Mouse (Mus musculus): ENCODE measurements around the gene Sorbs1.

The Sorbs1 gene

DNA sequence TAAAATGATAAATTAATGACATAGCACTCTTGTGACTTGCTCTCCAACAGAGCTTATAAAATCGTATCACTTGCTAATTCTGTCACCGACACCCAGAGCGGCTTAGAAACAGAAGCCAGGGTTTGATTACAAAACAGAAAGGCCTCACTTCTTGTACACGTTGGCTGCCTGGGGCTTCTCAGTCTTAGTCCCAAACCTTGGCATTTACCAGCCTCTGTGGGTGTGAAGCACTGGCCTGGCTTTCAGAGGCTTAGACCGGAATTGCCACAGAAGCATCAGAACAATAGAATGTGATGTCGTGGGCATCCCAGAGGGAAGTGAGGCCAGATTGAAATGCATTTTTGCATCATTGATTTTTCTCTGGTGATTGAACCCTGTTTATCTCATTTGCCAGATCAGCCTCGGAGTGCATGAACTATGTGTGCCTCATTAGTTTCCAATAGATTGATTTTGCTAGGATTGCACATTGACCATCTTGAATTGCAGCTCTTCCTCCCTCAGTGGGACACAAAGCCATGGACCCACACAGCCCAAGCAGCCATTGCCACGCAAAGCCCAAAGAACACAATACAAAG is 9.9 kb upstream of the Sorbs1 start:
- in situ Hi-C loops (cut with MboI; ENCODE audit: low pct_unique_long_range_greater_than_20kb in 1 of 2, low sequenced_read_pairs in 2 of 2, unreplicated experiment in 1 of 2): no loop called here

DNA sequence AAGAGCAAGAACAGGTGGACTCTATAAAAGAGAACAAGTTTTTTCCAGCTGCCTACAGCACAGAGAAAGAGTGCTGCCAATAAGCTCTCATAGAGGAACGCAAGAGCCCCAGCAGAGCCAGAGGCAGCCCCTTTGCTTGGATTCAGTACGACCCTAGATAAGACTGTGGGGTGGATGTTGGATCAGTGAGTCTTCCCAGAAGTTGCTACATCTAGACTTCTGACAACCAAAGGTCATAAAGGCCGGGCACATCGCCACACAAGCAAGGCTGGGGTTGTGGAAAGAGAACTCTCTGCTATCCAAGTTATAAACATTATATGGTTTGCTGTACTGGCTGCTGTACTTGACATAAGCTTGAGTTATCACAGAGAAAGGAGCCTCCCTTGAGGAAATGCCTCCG is 6.8 kb upstream of the Sorbs1 start:
- in situ Hi-C loops (cut with MboI; ENCODE audit: low pct_unique_long_range_greater_than_20kb in 1 of 2, low sequenced_read_pairs in 2 of 2, unreplicated experiment in 1 of 2): no loop called here

DNA sequence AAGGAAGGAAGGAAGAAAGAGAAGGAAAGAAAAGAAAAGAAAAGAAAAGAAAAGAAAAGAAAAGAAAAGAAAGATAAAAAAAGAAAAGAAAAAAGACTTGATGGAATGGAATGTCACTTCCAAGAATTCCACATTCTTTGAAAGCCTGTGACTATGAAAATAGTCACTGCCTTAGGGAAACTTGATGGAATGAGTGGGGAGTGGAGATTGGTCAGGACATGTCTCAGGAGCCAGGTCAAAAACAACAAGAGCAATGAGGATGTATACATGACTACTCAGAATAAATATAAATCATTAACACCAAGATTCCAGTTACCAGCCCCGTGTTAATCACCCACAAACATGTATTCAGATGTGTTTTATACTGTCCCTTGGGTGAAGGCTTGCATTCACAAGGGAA is 5.1 kb upstream of the Sorbs1 start:
- in situ Hi-C loops (cut with MboI; ENCODE audit: low pct_unique_long_range_greater_than_20kb in 1 of 2, low sequenced_read_pairs in 2 of 2, unreplicated experiment in 1 of 2): no loop called here

DNA sequence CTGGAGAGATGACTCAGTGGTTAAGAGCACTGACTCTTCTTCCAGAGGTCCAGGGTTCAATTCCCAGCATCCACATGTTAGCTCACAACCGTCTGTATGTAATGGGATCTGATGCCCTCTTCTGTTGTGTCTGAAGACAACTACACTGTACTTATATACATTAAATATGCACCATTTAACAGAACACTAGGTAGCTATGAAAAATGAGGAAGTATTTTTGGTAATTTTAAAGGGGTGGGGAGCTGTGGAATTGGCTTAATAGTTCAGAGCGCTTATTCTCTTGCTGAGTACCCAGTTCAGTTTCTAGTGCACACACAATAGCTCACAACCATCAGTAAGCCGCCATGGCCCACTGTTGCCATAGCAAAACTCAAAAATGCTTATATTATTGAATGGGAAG is 2.0 kb upstream of the Sorbs1 start:
- in situ Hi-C loops (cut with MboI; ENCODE audit: low pct_unique_long_range_greater_than_20kb in 1 of 2, low sequenced_read_pairs in 2 of 2, unreplicated experiment in 1 of 2): no loop called here

DNA sequence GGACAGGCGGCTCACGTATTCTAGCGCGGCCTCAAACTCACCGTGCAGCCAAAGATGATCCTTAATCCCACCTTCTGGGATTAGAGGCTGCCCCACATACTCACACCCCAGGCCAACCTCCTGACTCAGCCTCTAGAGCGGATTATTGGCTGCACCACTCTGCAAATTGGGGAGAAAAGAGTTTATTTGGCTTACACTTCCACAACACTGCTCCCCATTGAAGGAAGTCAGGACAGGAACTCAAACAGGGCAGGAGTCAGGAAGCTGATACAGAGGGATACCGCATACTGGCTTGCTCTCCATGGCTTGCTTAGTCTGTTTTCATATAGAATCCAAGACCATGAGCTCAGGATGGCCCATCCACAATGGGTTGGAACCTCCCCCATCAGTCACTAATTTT is 797 bp upstream of the Sorbs1 start:
- in situ Hi-C loops (cut with MboI; ENCODE audit: low pct_unique_long_range_greater_than_20kb in 1 of 2, low sequenced_read_pairs in 2 of 2, unreplicated experiment in 1 of 2): no loop called here

DNA sequence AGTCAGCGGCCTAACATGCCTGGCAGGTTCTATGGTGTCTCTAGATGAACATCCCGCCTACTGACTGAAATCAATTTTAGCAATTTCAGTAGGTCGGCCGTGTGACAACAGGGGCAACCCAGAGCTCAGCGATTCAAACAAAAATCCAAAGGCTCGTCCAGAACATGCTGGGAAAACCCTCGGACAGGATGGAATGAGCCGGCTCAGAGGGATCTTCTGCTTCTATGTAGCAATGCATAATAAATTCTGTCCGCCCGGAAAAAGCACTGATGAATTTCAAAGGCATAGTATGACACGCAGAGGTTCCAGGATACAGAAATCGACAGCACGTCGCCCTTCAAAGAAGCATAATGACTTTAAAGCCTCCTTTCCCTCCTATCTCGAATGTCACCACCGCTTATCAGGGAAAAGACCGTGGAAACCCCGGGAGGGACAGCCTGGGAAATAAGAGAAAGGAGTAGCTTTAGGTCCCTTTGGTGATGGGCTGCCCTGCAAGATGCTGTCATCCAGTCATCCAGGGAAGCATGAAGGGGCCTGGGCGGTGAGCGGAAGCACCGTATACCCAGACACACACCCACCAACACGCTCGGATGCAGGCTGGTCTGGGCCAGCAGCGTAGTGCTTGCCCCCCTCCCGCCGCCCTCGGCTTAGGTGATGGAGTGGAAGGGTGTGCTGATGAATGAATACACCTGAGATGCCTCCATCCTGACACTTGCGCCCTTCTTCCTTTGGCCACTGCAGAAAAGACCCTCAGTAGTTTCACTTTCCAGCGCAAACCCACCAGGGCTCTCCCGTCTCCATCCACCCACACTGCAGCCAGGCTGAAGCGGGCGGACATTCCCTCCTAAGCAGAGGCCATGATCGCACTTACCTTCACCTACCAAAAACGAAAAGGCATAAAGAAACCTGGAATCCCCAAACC is 818 bp downstream of the Sorbs1 start:
- in situ Hi-C loops (cut with MboI; ENCODE audit: low pct_unique_long_range_greater_than_20kb in 1 of 2, low sequenced_read_pairs in 2 of 2, unreplicated experiment in 1 of 2): no loop called here

DNA sequence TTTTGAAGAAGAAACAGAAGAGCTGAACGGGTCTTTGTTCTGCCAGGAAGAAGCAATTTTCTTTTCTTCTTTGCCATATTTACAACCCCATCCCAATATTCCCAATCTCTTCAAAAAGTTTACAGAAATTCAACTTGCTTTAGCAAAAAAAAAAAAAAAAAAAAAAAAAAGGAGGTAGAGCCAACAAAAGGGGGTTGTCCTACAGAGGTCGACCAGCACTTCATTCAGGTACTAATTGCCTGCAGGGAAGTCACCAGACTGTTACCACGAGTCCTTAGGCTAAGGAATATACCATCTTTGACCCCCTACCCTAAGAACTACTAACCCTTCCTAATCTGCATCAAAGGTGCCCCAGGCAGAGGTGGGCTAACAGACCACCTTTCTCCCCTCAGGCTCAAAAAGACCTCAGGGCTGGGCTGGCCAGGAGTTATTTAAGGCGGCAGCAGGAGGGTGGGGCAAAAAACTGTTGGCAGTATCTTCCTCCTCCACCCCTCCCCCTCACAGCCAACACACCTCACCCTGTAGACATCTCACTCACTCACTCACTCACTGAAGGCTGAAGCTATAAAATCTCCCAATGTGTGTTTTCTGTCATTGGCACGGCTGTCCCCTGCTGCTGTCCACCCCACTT is 1.8 kb downstream of the Sorbs1 start:
- in situ Hi-C loops (cut with MboI; ENCODE audit: low pct_unique_long_range_greater_than_20kb in 1 of 2, low sequenced_read_pairs in 2 of 2, unreplicated experiment in 1 of 2): no loop called here

DNA sequence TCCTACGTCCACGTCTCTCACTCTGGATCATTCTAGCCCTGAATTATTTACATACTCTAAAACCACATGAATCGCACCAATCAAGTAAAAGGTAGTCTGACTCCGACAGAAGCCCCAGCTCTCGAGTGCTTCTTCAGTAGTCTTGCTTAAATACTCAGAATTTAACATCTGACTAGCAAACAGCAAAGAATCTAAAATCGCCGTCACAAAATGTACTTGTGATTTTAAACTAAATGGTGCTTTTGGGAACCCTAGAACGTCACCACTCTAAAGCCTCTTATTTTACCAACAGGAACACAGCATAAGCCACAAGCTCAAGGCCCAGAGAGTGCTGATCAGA is 2.5 kb downstream of the Sorbs1 start:
- in situ Hi-C loops (cut with MboI; ENCODE audit: low pct_unique_long_range_greater_than_20kb in 1 of 2, low sequenced_read_pairs in 2 of 2, unreplicated experiment in 1 of 2): no loop called here

DNA sequence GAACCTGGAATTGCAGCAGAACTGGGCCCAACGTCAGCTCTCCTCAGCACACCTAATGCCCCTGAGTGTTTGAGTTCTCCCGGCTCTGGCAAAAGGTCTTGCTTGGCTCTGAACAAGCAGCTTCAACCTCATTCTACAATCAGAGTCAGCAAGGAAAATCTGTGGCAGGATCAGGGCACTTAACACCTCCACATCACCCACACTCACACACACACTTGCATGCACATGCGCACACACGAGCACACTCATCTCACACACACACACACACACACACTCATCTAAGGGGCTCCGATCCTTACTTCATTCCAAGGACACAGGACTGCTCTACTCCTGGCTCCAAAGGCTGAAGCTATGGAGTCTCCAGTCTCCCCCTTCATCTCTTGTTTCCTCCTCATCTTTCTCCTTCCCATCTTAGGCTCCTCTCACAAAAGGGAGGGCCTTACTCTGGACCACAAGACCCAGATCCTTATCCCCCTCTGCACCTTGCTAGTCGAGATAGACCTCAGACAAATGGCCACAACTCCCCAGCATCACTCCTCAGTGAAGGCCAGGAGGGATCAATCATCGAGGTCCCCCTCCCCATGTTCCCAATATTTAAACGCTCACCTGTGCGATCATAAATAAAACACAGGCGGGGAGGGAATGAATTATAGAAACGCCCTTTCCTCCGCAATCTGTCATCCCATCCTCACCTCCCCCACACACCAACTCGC is 3.0 kb downstream of the Sorbs1 start:
- in situ Hi-C loops (cut with MboI; ENCODE audit: low pct_unique_long_range_greater_than_20kb in 1 of 2, low sequenced_read_pairs in 2 of 2, unreplicated experiment in 1 of 2): no loop called here

DNA sequence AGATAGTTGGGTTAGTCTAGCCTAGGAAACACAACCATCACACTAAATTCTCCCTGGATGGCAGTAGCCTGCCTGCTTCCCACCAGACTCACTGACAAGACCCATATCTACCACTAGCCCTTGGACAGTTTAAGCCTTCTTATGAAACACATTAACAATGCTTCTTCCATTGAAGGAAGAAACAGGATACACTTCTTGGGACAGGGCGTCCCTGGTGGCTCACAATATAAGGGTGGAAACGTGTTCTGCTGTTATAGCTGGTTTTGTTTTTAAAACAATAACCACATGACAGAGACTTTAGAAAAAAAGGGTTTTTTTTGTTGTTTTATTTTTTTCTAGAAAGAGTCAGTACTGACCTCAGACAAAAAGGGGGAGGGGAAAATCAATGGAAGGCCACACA is 4.3 kb downstream of the Sorbs1 start:
- in situ Hi-C loops (cut with MboI; ENCODE audit: low pct_unique_long_range_greater_than_20kb in 1 of 2, low sequenced_read_pairs in 2 of 2, unreplicated experiment in 1 of 2): no loop called here

DNA sequence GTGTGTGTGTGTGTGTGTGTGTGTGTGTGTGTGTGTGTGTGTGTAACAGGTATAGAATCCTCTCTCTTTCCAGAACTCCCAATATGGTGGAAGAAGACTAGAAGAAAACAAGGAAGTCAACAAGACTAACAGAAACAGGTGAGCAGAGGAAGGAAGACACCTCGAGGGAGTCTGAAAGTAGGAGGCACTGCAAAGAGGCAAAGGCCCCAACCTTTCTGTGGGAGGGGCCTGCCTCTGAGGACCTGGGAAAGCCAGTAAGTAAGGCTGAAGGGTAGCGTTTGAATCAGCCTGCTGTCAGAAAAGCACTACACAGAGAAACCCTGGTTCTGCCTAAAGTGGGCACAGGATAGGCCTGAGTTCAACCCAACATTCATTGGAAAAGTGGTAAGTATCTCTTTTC is 4.7 kb downstream of the Sorbs1 start:
- in situ Hi-C loops (cut with MboI; ENCODE audit: low pct_unique_long_range_greater_than_20kb in 1 of 2, low sequenced_read_pairs in 2 of 2, unreplicated experiment in 1 of 2): no loop called here

DNA sequence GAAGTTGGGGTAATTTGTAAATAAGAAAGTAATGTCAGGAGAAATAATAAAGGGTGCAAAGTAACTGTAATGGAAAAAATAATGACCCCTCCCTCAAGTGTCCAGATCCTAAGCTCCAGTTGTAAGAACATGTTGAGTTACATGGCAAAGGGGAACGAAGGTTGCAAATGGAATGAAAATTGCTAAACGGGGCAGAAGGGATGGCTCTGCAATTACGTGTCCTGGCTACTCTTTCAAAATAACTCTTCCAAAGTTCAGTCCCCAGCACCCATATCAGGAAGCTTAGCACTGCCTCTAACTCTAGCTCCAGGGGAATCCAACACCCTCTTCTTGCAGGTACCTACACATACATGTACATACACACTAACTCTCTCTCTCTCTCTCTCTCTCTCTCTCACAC is 6.6 kb downstream of the Sorbs1 start:
- in situ Hi-C loops (cut with MboI; ENCODE audit: low pct_unique_long_range_greater_than_20kb in 1 of 2, low sequenced_read_pairs in 2 of 2, unreplicated experiment in 1 of 2): no loop called here

DNA sequence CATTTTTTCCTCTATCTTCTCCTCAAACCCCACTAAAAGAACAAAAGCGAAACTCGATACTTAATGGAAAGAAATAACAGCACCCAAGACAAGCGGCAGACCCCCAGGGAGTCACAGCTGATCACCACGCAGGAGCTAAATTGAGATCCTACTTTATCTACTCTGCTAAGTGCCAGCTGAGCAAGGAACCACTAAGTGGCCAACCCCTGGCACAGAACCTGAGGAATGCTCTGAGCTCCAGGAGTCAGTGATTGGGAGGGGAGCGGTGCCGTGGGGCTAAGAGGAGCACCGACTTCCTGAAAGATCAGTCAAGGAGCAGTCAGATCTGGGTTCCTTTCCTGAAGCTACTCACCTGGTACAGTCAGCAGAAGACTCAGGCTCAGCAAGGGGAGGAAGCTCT is 9.2 kb downstream of the Sorbs1 start:
- in situ Hi-C loops (cut with MboI; ENCODE audit: low pct_unique_long_range_greater_than_20kb in 1 of 2, low sequenced_read_pairs in 2 of 2, unreplicated experiment in 1 of 2): no loop called here

DNA sequence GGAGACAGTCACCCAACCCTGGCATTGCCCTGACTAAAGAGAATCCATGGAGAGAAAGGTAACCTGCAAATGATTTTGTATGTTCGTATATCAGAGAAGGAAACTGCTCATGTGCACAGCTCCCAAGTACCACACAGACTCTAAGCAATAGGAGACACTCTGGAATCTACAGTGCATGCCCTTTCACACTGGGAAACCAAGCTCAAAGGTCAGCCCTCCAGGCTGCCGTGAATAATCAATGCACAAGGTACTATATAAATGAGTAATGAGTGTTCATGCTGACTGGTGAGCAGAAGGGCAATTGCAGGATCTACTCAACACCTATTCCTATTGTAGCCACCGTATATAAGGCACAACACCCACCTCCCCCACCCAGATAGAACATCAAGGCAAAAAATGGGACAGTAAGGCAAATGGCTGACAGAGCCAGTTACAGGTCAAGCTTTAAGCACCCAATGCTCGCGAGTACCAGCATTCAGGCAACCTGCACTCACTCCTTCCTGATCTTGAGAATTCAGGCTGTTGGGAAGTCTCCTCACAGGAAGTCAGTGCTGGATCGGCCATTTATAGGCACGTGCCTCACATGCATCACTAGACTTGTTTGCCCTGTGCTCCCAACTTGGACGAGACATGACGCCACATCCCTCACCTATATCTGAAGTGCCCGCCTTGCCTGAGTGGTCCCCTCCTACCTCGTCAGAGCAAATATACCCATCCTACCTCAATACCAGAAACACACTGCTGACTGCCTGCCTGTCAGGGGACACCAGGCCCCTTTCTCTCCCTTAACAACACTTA is 13.4 kb downstream of the Sorbs1 start:
- in situ Hi-C loops (cut with MboI; ENCODE audit: low pct_unique_long_range_greater_than_20kb in 1 of 2, low sequenced_read_pairs in 2 of 2, unreplicated experiment in 1 of 2): no loop called here

DNA sequence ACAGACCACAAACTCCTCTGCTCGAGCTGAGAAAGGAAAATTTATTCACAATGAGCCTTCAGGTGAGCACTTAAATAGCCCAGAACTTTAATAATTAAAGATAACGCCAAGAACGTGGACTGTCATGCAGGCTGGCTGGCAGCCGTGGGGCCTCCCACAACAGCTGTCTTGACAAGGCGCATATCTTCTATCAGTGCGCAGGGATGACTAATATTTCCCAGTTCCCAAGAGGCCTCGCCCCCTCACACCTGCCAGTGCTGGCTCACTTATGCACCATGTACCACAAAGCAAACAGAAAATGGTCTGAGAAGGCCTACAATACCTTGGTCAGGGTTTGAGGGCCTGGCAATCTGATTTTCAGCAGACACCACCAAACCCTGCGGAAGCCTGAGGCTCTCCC is 14.4 kb downstream of the Sorbs1 start:
- in situ Hi-C loops (cut with MboI; ENCODE audit: low pct_unique_long_range_greater_than_20kb in 1 of 2, low sequenced_read_pairs in 2 of 2, unreplicated experiment in 1 of 2): no loop called here

DNA sequence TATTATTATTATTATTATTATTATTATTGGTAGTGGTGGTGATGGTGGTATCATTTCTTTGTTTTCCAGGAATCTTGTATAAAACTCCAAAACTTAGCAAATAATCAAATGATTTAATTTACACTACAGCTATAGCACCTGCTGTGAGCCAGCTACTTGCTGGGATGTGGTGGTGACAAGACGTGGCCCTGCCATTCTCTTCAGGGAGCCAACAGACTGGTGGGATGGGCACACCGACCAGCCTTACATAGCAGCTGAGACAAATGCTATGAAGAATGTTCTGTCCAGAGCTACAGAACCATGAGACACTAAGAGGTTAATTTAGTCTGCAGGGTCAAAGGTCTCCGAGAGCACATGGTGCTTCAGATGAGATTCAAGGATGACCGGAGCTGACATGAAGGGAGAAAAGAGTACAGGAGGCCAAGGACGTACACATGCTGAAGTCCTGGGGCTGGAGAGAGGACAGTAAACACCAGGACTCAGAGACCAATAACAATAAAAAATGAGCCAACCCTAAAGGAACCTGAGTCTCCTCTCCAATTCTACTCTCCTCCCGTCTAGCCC is 15.3 kb downstream of the Sorbs1 start:
- in situ Hi-C loops (cut with MboI; ENCODE audit: low pct_unique_long_range_greater_than_20kb in 1 of 2, low sequenced_read_pairs in 2 of 2, unreplicated experiment in 1 of 2): no loop called here

DNA sequence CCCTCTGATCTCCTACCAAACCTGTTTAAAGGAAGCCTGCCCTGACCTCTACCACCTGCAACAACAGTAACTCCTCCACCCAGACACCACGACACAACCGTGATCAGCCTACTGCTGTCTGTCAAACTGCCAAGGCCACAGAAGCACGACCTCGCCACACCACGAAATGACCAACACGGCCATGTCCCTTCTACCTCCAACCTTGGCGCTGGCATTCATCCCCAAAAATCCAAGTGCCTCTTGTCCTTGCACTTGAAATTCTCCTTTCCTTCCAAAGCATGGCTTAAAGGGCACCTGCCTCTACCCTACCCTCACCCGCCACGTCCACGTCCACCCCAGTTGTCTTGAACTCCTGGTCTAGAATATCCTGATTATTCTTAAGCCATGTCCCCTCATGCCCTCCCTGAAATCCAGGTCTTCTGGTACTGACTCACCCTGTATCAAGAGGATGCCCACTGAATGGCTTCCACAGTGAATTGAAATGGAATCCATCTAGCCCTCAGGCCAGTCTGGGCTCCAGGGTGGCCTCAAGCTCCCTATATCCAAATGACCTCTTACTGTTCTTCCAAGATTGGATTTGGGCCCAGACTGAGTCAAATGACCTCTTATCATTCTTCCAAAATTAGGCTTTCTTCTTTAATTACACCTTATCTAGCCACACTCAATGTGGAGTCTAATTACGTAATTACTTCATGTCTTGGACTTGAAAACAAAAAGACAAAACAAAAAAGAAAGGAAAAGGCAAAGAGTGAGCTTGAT is 16.9 kb downstream of the Sorbs1 start:
- in situ Hi-C loops (cut with MboI; ENCODE audit: low pct_unique_long_range_greater_than_20kb in 1 of 2, low sequenced_read_pairs in 2 of 2, unreplicated experiment in 1 of 2): no loop called here

DNA sequence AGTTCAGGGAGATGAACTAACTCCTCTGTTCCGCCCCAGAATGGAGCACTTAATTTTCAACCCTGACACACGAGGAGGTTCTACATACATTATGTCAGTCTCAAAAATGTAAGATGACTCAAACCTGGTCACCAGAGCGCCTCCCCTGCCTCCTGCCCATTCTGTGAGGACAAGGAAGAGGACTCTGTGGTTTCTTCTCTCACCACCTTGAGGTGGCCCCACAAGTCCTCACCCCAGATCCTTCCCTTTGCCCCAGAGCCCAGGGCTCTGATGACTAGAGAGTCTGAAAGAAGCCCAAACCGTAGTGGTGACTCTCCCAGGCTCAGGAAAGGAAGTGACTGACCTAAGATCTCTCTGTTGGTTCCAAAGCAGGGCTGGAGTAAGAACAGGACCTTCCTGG is 17.5 kb downstream of the Sorbs1 start:
- in situ Hi-C loops (cut with MboI; ENCODE audit: low pct_unique_long_range_greater_than_20kb in 1 of 2, low sequenced_read_pairs in 2 of 2, unreplicated experiment in 1 of 2): no loop called here
